Mouse (Mus musculus): ENCODE measurements around the gene 2310039H08Rik.
A peak's percentile ranks its signal among the peaks of the same experiment; 100 is the strongest.

2310039H08Rik gene

GRCm38 (mm10) chr17:46809131-46809830, 36.8 kb downstream of the 2310039H08Rik start:
- peak; percentile 68 for DNase-seq (ENCODE audit: low spot score)

- DNase-seq (ENCODE audit: low spot score), result no peak
Measured at GRCm38 (mm10) chr17:46810672-46811071, 38.2 kb downstream of the 2310039H08Rik start.

- DNase-seq (ENCODE audit: low spot score), result no peak
Measured at GRCm38 (mm10) chr17:46812442-46812841, 40.0 kb downstream of the 2310039H08Rik start.

GRCm38 (mm10) chr17:46813637-46814036, 41.2 kb downstream of the 2310039H08Rik start:
- no peak for DNase-seq (ENCODE audit: low spot score)

GRCm38 (mm10) chr17:46814497-46814896, 42.1 kb downstream of the 2310039H08Rik start:
- DNase-seq (ENCODE audit: low spot score), result no peak

- no peak for DNase-seq (ENCODE audit: low spot score)
Measured at GRCm38 (mm10) chr17:46816306-46816705, 43.9 kb downstream of the 2310039H08Rik start.

- no peak for DNase-seq (ENCODE audit: low spot score)
Measured at GRCm38 (mm10) chr17:46817734-46818158, 45.3 kb downstream of the 2310039H08Rik start.

- no peak for DNase-seq (ENCODE audit: low spot score)
Measured at GRCm38 (mm10) chr17:46820628-46821027, 48.2 kb downstream of the 2310039H08Rik start.
